Mouse (Mus musculus) cerebellum, adult 2 months (tissue): Measurements from ENCODE around the gene Apobec4.
"Not testable (repeated sequence)": the region's sequence is repeated elsewhere in the genome, so short reads cannot be mapped to it uniquely, and the experiment has no call there.

ENCODE experiments used
- CTCF ChIP-seq: fragments of 200-500 bp; IDR thresholded peaks from 2 replicates; pipeline ENCODE4 v1.5.1; 2011; ENCODE audit warnings: low read depth, mild to moderate bottlenecking, control low read depth, low read length, moderate library complexity, borderline replicate concordance; ENCODE audit not compliant: insufficient read depth
- POLR2A ChIP-seq: fragments of 200-500 bp; IDR thresholded peaks from 2 replicates; pipeline ENCODE4 v1.6.1; 2011; ENCODE audit warnings: low read length, control low read depth, borderline replicate concordance; ENCODE audit not compliant: insufficient read depth

DNA sequence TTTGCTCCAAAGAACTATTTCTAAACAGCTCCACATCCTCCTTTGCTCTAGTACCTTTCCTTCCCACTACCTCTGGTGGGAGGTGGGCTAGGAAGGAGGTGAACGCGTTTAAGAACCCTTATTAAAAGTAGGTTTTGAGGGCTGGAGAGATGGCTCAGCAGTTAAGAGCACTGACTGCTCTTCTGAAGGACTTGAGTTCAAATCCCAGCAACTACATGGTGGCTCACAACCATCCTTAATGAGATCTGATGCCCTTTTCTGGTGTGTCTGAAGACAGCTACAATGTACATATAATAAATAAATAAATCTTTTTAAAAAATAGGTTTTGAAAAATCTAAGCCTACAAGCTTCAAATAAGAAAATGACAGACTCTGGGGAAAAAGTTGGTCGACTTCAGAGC is 35.1 kb downstream of the Apobec4 start:
- TF ChIP-seq CTCF, POLR2A: not testable (repeated sequence)
